Comparison of ENCODE assay signal across 23 mouse cellular contexts in genomic region chr7:100770669-100771341, GRCm38 (mm10).
"Had no signal": no experiment of that assay in that cellular context is flagged by ENCODE, and none has a peak within 500 bp of the region (broad histone marks: within the 10 kb centered on the region; RNA-seq: fewer than 3 reads in every experiment).

No protein-coding gene starts in this region.

- H3K4me2 ChIP-seq: heart, embryonic 12.5 days; hindbrain, embryonic 12.5 days; hindbrain, embryonic 14.5 days; intestine, embryonic 15.5 days; limb, embryonic 13.5 days; limb, embryonic 15.5 days; liver, embryonic 12.5 days had no signal

- H3K9me3 ChIP-seq: heart, embryonic 10.5 days; heart, embryonic 12.5 days; hindbrain, embryonic 10.5 days; hindbrain, embryonic 12.5 days; intestine, embryonic 15.5 days; limb, embryonic 13.5 days; limb, embryonic 15.5 days; liver, embryonic 12.5 days had no signal

- DNase-seq: gastrocnemius, postnatal 25 days; heart, adult 18-20 months; heart, postnatal 10 days; heart, postnatal 4 days; kidney, adult 18-20 months; kidney, adult 8-10 months; kidney, postnatal 14 days; kidney, postnatal 36 days; layer of hippocampus, adult 9-11 months; layer of hippocampus, postnatal 36 days; left cerebral cortex, postnatal 4 days had no signal

- H3K4me3 ChIP-seq: heart, embryonic 10.5 days; heart, embryonic 12.5 days; hindbrain, embryonic 10.5 days; hindbrain, embryonic 12.5 days; intestine, embryonic 15.5 days; limb, embryonic 13.5 days; limb, embryonic 15.5 days; liver, embryonic 12.5 days had no signal

- ATAC-seq: hindbrain, embryonic 16.5 days; inflammation-experienced regulatory T-cells, adult 6 months; intestine, embryonic 15.5 days; intestine, postnatal 0 days; liver, embryonic 12.5 days had no signal

- H3K36me3 ChIP-seq: intestine, embryonic 15.5 days; limb, embryonic 15.5 days; liver, embryonic 12.5 days had no signal

- H3K27ac ChIP-seq: heart, embryonic 10.5 days; hindbrain, embryonic 10.5 days; hindbrain, embryonic 12.5 days; hindbrain, embryonic 14.5 days; intestine, embryonic 15.5 days; limb, embryonic 13.5 days; limb, embryonic 15.5 days; liver, embryonic 12.5 days had no signal

- H3K9ac ChIP-seq: heart, embryonic 12.5 days; hindbrain, embryonic 12.5 days; hindbrain, embryonic 14.5 days; intestine, embryonic 15.5 days; limb, embryonic 13.5 days; limb, embryonic 15.5 days; liver, embryonic 12.5 days had no signal

- H3K27me3 ChIP-seq: heart, embryonic 12.5 days; hindbrain, embryonic 12.5 days; intestine, embryonic 15.5 days; limb, embryonic 13.5 days; limb, embryonic 15.5 days; liver, embryonic 12.5 days had no signal

- H3K4me1 ChIP-seq: heart, embryonic 12.5 days; hindbrain, embryonic 10.5 days; hindbrain, embryonic 12.5 days; limb, embryonic 15.5 days had no signal
